Mouse (Mus musculus) gastrocnemius, postnatal 36 days (tissue): ENCODE measurements at regions not wholly inside any gene's neighbourhood (a gene's known extent, or its start where the extent isn't known, plus 50 kb on each side); places are given as distances from the start of the nearest gene placed in this dataset.

Source experiments
- DNase-seq, 2 experiments: peaks; one replicate each; pipeline ENCODE4 v3.0.0; 2022
- intact Hi-C: fragments of 180-260 bp; cut with DNase I; formaldehyde crosslinking; loops from one replicate; pipeline ENCODE4 v1.15.1; 2025

- intact Hi-C loops: no loop called here
- DNase-seq: no peak
Observed at GRCm38 (mm10) chr8:26656310-26657075, 320.6 kb upstream of the Zfp703 start.

GRCm38 (mm10) chr8:26659381-26659780 lies 317.7 kb upstream of the Zfp703 start:
- no peak for DNase-seq
- intact Hi-C loops: no loop called here

DNA sequence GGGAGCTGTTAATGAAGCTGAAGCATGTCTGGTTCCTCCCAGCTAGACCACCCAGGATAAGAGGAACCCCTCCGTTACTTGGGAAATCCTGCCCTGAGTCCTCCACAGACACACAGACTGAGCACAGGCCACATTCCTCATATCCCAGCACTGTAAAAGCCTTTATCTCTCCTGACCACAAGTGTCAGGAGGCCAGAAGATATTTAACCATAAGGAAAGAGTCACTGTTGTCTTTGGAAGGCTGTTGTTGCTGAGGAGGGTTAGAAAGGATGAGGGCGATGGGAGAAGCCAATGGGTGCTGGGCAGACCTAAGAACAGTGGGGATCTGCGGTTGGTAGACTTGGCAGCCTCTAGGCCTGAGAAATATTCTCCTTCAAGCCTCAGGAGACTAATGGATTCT lies 307.6 kb upstream of the Zfp703 start:
- DNase-seq: no peak
- intact Hi-C loops: no loop called here

GRCm38 (mm10) chr8:26672486-26673395 lies 304.4 kb upstream of the Zfp703 start:
- intact Hi-C loops: loop anchor here (10.0 kb wide), 1 partner anchor 228 kb away; no protein-coding TSS in a partner anchor
- DNase-seq: no peak

- DNase-seq: no peak
- intact Hi-C loops: loop anchor here (10.0 kb wide), 1 partner anchor 233 kb away; no protein-coding TSS in a partner anchor
Observed at GRCm38 (mm10) chr8:26677584-26678138, 299.5 kb upstream of the Zfp703 start.

GRCm38 (mm10) chr8:26680891-26681381 lies 296.2 kb upstream of the Zfp703 start:
- intact Hi-C loops: no loop called here
- peak in 1 of 2 experiments; percentile 15 for DNase-seq

DNA sequence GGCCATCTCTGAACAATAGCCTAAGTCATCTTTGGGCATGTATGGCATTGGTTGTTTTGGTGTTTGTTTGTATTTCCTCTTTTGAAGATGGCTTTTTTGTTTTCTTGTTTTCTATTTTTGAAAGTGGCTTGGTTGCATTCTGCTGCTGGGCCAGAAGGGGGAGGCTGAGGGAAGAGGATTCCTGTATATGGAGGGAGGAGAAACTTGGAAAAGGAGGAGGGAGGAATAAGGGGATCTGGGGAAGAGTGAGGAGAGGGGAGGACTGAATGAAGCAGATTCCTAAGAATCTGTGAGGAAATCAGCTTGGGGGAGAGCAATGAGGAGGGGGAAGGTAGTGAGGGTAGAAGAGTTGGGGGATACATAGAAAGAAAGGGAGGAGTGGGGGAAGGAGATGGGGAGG lies 290.0 kb upstream of the Zfp703 start:
- DNase-seq: peak; percentile 22 to 44
- intact Hi-C loops: loop anchor here (5.0 kb wide), 1 partner anchor 290 kb away; the partner anchor contains the start of gene Zfp703

GRCm38 (mm10) chr8:26688035-26688434 lies 289.1 kb upstream of the Zfp703 start:
- intact Hi-C loops: loop anchor here (5.0 kb wide), 1 partner anchor 289 kb away; the partner anchor contains the start of gene Zfp703
- no peak for DNase-seq

DNA sequence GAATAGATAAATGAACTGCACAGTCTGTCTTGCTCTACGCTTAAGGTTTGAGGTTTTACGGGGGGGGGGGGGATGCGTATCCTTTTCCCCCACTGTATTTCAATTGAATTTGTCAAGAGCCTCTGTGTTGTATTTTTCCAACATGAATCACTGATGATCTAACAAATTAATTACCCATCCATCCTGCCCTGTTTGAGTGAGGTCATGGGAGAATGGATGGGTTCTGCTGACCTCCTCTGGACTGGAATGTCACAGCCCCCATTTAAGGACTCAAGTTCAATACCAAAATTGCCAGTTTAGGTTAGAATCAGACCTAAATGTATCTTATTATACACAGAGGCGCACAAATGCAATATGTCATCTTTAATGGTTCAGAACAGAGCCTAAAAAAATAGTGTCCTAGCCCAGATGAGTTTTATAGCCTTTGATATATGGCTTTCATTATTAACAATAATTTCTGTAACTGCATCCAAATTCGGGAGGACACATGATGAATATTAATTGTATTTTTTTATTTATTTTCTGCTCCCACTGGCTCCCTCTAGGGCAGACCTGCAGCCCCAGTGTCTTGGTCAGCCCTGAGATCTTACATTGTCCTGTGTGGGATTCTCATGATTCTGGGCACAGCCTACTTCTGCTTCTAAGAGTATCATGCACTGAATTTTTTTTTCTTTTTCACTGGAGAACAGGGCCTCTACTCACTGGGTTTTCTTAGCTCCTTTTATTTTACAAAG lies 288.2 kb upstream of the Zfp703 start:
- DNase-seq: no peak
- intact Hi-C loops: loop anchor here (5.0 kb wide), 1 partner anchor 288 kb away; the partner anchor contains the start of gene Zfp703

DNA sequence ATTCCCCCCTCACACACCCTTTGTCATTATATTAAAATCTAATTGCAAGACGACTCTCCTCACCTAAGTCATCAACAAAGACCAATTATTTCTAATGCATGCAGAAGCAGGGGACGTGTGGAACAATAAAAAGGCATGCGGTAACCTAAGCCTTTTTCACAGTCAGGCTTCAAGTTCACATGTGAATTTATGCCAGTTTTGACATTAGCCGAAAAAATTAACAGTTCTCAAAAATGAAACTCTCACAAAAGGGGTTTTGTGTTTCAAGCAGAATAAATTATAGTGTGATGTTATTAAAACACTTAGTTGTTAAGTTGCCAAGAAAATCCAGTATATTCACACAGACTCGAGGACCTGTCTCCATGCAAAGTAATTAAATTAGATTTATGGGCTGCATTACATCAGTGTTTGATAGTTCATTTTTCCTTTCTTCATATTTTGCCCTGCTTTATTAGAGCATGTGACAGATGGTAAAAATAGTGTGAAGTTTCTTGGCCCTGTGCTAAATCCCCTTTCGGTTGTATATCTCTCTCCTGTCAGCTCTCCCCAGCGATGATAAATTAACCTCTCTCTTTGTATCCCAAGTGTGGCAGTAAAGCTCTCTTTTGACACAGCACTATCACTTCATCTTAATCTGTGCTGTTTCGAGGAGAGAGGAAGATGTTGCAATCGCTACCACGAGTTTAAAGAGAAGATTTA lies 287.5 kb upstream of the Zfp703 start:
- intact Hi-C loops: loop anchor here (5.0 kb wide), 1 partner anchor 288 kb away; the partner anchor contains the start of gene Zfp703
- DNase-seq: no peak

DNA sequence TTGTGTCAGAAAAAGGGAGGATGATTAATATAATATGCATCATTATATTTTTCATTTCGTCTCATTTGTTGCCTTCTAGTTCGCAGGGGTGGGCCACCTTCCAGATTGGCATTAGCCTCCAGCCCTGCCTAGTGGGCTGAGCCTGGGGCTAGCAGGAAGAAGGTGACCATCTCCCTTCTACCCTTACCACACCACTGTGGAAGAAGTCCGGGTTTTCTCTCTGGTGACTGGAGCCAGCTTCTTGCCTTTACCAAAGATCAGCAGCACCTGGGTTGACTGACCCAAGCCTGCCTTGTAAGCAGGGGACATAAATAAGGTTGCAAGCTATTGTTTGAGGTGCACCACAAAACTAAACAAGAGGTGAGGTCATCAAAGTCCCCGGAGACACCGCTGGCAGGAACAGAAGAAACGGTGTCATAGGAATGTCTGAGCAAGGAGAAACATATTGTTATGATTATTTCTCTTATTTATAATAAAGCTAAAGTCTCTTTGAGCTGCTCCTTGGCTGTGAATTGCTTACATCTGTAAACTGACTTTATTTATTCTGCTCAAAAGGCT lies 286.9 kb upstream of the Zfp703 start:
- intact Hi-C loops: no loop called here
- DNase-seq: peak; percentile 28 to 36

DNA sequence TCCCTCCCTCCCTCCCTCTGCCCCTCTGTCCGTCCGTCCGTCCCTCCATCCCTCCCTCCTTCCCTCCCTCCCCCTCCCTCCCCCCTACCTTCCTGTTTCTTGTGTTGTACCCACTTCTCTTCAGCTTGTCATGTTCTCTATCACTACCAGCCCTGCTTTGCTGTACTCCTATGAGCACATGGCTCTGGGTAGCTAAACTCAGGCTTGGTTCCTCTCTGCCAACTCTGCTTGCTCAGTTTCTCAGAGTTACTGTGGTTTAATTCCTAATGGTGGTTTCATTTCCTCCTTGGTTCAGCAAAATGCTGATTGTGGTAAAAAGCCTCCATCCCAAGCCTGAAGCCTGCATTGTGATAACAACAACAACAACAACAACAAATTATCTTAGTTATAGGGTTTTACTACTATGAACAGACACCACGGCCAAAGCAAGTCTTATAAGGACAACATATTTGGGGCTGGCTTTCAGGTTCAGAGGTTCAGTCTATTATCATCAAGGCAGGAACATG lies 279.5 kb upstream of the Zfp703 start:
- DNase-seq: no peak

DNA sequence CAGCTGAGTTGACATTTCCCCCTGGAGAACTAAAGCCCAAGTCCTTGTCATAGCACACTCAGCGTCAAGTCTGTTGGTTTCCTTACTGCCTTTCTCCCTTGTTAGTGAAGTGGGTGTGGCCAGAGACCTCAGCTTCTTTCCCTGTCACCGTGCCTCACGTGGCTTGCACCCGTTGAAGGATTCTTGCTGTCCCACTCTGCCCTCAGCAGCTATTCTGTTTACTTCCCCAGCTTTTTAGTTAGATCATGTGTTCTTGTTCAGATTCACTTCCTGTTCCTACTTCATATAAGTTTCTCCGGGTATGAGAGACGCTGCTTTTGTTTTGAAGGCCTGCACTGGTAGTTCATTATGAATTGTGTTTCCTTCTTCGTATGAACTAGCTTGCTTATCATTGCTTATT lies 278.5 kb upstream of the Zfp703 start:
- DNase-seq: no peak
- intact Hi-C loops: no loop called here

More for the DNA sequence above, 279.5 kb upstream of the Zfp703 start:
- intact Hi-C loops: no loop called here

DNA sequence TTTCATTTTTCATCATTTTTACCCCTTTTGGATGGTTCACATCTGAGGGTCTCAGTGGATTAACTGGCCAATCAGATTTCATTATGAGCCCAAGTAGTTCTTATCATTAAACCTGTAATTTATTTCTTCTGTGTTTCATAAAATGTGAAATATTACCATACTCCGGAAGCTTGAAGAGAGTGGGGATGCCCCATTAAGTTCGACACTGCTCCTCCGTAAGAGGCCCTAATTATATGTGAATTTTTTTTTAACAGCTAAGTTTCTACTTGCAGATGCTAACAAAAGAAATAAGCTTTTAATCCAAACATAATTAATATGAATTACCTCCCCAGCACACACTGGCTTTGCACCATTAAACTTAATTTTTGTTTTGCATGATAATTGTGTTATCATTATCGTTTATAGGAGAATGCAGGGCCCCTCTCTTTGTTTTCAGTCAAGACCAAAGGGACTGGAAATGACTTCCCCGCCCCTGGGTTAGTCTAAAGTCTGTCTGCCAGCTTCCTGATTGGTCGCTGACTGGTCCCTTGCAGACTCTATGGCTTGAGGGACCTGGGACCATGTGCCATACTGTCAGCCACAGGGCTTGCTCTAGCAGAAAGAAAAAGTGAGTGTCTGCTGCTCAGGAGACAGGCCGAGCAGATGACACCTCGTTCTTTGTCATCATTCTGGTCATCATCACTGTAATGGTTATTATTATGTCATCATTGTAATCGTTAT lies 270.9 kb upstream of the Zfp703 start:
- intact Hi-C loops: no loop called here

GRCm38 (mm10) chr8:26706768-26707156 lies 270.4 kb upstream of the Zfp703 start:
- DNase-seq: no peak
- intact Hi-C loops: no loop called here

More for the DNA sequence above, 270.9 kb upstream of the Zfp703 start:
- no peak for DNase-seq

DNA sequence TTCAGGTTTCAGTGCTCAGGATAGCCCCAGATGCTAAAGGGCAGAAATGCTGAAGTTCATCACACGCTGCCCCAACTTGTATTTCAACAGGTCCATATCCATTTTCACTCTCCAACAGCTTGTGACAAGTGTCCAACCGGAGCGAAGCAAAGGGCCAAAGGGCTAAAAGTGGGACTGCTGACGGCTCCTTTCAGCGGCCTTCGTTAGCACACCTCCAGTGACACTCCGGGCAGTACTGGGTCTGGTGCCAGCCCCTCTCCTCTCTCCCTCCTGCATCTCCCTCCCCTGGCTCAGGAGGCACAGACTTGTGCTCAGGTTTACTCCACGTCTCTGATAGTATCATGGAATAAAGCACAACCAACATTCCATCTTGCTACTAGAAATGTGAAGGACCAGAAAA lies 263.3 kb upstream of the Zfp703 start:
- intact Hi-C loops: no loop called here

DNA sequence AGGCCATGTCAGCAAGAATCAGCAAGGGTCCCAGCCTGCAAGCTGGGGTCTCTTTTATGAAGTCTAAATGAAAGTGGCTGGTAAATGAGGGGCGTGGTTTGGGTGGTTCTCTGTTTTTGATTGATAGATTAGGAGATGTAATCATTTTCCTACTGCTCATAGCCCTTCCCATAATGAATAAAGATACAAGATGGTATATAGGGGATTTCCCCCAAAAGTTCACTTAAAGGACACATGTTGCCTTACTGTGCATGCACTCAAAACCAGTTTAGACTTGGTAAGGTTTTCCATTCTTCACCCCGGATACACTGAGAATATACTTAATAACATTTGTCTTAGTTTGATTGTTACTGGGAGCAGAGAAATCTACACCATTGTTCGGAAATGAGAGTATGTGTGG lies 262.4 kb upstream of the Zfp703 start:
- intact Hi-C loops: no loop called here
- no peak for DNase-seq

More for the DNA sequence above, 263.3 kb upstream of the Zfp703 start:
- peak; percentile 36 to 52 for DNase-seq
